Mouse (Mus musculus): ENCODE measurements around the gene Slc7a7. TPM values are rescaled to one million over a fixed set of nuclear protein-coding genes. Genes with fewer than 3 reads are reported as not detected.

Slc7a7 gene
- total RNA-seq, 2 experiments from 2014 or later, result 2.9 to 3.4 TPM

DNA sequence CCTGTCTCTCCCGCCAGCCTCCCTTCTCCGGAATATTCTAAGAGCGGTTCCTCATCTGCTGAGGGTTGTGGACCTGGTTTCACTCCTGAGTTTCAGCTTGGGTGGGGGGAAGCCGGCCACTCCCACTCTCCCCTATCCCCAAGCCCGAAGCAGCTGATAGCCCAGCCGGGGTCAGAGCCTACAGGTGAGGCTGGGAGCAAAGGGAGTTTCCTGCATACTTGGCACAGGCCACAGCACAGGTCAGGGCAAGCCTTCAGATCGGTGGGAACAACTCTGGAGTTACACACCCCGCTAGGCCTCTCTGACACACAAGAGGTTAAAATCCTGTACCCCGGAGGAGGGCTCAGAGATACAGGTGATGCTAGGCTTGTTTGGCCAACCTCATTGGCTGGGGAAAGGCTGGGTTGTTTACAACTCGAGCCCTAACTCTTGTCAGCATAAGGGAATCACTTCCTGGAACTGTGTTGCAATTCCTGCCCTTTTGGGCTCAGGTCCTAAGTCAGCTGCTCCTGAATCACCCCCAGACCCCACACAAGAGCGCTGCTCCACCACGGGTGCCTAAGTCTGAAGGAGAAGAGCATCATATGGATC lies 16.5 kb upstream of the Slc7a7 start:
- DNase-seq, result no peak
- intact Hi-C loops (cut with DNase I; ENCODE audit: low total_unique reads), result no loop called here

DNA sequence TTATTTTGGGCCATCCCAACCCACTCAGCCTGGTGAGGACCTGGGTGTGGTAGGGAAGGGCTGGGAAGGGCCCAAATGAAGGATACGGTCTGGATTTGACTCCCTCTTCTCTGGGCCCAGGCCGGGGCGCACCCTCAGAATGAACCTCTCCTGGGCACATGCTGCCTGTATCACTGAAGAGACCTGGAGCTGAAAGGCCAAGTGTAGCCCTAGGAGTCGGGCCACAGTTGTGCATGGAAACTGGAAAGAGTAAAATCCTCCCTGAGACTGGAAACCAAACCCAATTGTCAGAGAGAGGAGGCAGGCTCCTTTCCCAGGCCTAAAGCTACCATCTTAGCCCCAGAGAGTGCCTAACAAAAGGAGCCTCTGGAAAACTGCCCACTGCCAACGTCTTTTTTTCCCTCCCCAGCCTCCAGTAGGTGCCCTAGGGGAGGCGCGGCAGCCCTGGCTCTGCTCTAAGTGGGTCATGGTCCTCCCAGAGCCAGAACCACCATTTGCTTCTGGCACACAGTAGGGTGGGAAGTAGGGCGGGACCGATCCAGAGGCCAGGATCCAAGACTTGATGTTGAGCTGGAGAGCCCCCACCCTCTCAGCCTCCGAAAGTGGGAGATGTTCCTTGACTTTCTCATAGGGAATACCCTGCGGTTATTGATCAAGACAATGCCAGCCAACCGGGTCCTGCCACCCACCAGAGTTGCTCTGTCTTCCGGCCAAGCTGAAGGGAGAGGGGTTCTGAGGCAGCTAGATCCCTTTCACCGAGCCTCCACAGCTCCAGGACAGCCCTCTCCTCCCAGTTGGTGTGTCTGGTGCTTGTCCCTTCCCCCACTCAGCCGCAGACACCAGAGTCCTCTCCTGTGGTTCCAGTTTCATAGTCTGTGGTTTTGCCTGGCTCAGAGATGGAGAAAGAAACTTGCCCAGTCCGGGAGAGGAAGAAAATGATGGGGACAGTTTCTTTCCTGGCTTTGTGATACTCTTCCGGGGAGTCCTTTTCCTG lies 15.6 kb upstream of the Slc7a7 start:
- peak; percentile 43 for DNase-seq
- intact Hi-C loops (cut with DNase I; ENCODE audit: low total_unique reads), result no loop called here

DNA sequence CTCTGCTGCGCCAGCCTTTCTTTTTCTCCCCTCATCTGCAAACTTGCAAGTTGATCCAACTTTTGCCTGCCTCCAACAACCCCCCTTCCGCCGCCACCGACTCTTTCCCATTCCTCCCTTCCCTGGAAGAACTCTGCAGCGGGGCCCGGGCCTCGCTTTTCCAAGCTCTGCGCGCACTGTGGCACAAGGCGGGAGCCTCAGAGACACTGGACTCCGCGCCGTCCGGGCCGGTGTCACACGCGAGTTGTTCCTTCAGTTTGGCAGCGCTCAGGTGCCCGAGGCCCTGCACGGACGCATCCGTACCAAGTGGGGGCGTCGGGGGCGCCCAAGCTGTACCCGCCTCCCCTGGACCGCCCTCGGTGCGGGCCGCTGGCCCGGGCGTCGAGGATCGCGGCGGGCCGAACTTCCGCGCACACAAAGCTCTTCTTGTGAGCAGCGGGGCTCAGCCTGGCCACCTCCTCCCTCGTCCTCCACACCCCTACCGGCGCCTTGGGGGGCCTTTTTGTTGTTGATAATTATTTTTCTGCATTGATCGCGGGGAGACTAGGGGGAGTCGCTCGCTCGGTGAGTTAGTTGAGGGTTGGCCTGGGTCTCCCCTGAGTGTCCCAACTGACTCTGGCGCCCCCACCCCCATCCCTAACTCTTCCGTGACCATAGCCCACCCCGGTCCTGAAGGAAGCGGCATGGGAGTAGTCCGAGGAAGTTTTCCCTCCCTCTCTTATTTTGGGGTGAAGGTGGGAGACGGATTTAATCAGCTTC lies 14.7 kb upstream of the Slc7a7 start:
- intact Hi-C loops (cut with DNase I; ENCODE audit: low total_unique reads), result no loop called here
- DNase-seq, result peak; percentile 44

DNA sequence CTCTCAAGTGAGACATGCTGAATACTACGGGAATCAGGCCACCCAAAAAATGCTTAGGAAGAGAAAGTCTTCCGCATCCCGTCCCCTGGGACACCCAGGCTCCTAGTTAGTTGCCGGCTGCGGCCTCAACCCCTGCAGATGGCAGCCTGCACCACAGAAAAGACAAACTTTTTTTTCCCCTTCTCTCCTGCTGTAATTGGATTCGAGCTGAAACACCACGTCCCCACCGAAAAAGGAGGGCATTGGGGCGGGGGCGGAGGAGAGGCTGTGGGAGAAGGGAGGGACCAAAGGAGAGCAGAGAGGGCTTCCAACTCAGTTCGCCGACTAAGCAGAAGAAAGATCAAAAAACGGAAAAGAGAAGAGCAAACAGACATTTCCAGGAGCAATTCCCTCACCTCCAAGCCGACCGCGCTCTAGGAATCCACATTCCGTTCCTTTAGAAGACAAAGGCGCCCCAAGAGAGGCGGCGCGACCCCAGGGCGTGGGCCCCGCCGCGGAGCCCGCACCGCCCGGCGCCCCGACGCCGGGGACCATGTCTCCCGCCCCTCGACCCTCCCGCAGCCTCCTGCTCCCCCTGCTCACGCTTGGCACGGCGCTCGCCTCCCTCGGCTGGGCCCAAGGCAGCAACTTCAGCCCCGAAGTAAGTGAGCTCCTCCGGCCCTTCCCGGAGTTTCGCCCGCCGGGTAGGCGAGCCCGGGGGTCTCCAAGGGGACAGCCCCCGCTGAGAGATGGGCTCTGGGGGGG lies 13.9 kb upstream of the Slc7a7 start, which contains the start of gene Mmp14:
Mmp14 (plus strand) TSS at position 279 of the 744 bp plus-strand sequence.
- peak; percentile 82 for DNase-seq
- intact Hi-C loops (cut with DNase I; ENCODE audit: low total_unique reads), result no loop called here

DNA sequence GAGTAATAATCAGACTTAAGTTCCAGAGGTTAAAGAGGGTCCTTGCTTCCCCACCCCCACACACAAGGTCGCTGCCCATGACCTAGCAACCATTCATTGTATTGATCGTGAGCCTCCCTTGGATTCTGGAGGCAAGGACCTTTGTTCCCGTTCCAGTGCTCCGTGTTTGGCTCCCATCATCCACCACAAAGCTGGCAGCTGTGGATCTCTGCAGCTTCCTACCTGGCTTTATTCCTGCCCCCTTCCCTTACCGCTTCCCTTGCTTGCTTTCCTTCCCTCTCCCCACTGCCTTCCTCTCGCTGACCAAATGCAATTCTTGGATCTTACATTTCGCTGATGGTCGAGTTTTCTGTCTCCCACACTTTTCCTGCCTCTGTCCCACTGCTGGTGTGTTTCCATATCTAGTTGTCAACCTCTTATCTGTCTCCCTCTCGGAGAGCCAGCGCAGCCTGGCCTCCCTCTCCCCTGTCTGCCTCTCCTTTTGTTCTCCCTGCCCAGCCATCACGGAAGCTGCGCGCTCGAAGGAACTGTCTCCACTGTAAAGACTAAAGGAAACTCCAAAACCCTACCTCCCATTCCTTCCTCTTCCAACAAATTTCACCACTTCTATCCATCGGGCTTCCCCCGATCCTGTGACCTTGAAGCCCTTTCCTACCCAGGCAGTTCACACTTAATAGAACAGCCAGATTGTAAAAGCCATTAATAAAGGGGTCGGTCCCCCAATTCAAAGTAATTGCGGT lies 13.0 kb upstream of the Slc7a7 start:
- intact Hi-C loops (cut with DNase I; ENCODE audit: low total_unique reads), result no loop called here
- no peak for DNase-seq

DNA sequence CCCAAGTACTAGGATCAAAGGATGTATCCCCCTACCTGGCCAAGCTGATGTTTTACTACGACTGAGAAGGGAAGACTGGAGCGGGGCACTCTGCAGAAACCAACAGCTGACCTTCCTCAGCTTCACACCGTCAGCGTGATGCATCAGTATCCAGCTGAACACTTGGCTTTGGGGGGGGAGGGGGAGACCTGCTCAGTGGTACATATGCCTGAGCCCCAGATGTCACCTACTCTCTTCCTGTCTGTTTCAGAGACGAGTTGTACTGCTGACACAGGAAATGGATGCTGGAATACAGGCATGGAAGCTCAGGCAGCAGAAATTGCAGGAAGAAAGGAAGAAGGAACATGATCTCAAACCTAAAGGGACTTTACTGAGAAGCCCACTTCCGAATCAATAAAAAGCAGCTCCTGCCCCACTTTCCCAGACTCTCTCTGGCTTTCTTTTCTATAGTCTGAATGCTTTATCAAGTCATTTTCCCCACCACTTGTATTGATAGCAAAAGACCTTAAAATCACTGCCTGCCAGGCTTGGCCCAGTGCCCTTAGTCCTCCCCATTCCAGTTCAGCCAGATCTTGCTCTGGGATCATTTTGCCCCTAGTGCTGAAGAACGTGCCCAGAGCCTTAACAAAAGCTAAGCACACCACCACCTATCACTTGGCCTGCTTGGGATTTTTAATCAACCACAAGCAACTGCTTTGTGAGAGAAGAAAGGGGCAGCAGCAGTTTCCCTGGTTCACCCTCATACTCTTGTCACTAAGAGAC lies 11.9 kb upstream of the Slc7a7 start:
- intact Hi-C loops (cut with DNase I; ENCODE audit: low total_unique reads), result no loop called here
- no peak for DNase-seq

DNA sequence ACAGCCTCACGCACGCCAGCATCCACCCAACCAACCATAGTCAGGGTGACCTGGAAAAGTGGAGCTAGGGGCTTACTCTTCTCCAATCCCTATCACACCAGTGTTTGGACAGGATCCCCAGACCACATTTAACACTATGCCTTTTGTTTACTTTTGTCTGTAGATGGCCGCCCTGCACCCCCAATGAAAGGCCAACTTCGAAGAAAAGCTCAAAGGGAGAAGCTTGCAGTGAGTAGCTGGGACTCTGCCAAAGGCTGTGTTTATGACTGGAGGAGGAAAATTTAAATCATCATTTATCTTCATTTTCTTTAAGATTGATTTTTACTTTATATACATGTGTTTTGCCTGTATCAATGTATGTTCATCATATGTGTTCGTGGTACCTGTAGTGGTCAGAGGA lies 10.8 kb upstream of the Slc7a7 start:
- DNase-seq, result no peak
- intact Hi-C loops (cut with DNase I; ENCODE audit: low total_unique reads), result no loop called here

DNA sequence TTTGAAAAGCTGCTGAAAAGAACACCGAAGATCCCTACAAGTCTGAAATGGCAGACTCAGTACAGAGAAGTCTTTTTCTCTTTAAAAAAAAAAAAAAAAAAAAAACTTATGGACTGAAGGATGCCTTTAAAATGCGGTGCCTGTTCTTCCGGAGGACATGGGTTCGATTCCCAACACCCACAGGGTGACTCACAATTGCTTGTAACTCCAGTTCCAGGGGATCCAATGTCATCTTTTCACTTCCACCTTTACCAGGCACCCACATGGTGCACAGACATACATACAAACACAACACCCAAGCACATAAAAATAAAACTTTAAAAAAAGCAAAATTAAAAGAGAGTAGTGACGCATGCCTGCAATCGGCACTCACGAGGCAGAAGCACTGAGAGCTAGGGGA lies 10.1 kb upstream of the Slc7a7 start:
- intact Hi-C loops (cut with DNase I; ENCODE audit: low total_unique reads), result no loop called here
- DNase-seq, result no peak

DNA sequence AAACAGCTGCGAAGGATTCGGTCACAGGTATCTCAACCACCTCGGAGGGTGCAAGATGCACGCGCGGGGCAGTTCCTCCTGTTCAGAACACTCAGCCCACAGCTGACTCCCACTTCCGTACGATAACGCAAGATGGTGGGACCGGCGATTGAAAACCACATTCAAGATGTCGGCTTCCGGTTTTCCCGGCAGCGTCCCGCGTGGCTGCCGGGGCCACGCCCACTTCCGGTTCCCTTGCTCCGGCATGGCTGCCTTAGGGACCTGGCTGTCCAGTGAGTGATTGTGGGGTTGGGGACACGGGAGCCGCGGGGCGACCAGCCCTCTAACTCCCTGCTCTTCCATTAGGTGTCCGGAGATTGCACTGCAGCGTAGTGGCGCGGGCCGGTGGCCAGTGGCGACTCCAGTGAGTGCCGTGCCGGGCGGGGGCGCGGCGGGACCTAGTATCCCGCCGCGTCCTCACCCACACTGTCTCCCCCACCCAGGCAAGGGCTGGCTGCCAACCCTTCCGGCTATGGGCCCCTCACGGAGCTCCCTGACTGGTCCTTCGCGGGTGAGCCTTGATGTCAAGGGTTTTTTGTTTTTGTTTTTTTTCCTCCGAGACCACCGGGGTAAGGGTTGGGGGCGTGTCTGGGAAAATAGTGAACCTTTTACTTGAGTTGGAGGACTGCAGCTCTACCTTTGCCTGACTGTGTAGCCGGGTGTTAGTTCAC lies 9.3 kb upstream of the Slc7a7 start, which contains the start of gene Mrpl52:
Mrpl52 (plus strand) TSS at position 221 of the 710 bp plus-strand sequence.
- peak; percentile 92 for DNase-seq
- intact Hi-C loops (cut with DNase I; ENCODE audit: low total_unique reads), result no loop called here

DNA sequence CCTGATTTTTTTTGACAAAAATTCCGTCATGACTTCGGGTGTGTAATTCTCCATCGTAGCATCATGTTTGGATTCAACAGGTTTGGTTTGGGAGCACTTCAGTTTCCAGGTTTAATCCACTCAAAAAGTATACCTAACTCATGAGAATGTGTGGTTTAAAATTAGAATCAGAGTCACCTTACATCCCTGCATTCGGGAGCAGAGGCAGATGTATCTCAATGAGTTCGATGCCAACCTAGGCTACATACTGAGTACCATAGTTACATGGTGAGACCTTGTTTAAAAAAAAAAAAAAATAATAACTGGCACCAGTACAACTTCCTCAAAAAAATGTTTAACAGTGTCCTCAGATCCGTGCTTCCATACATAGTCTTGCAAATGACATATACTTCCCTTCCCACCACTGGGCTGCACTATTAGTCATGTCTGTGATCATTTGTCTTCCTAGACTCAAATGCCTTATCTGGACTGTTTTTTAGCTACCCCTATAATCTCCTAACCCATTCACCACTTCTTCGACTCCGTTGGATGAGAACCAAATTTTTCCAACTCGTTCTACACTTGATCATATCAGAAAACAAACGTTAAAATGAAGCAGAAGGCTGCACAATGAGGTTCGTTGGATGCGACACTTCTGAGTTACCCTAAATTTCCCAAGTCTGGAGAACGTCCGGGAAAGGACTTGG lies 8.6 kb upstream of the Slc7a7 start:
- DNase-seq, result no peak
- intact Hi-C loops (cut with DNase I; ENCODE audit: low total_unique reads), result no loop called here

DNA sequence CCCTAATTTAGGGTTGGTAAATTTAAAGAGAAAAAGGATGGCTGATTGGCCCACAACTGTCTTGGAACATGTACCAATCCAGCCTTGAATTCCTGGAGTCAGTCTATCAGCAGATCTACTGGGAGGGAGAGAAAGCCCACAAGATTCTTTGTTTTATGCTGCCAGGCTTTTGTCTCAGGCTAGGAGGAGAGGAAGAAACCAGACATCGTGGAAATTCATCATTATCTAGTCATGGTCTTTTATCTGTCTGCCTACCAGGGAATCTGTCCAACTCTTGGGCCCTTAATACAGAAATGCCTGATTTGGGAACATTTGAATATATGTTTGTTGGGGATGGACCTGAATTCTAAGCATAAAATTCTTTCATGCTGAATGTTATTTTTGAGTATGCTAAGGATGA lies 8.0 kb upstream of the Slc7a7 start:
- no peak for DNase-seq
- intact Hi-C loops (cut with DNase I; ENCODE audit: low total_unique reads), result no loop called here

DNA sequence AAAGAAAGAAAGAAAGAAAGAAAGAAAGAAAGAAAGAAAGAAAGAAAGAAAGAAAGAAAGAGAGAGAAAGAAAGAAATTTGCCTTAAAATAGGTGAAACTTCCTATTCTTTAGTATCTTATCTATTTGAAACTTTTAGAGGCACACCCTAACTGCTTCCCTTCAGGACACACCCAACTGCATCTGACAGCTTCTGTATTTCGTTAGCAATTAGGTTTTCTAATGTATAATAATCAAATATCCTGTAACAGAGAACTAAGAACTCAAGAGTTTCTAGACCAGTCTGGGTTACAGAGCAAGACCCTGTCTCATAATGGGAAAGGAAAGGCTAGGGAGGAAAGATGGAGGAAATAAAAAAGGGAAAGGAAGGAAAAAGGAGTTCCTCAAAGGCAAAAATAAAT lies 7.1 kb upstream of the Slc7a7 start:
- intact Hi-C loops (cut with DNase I; ENCODE audit: low total_unique reads), result no loop called here
- no peak for DNase-seq

DNA sequence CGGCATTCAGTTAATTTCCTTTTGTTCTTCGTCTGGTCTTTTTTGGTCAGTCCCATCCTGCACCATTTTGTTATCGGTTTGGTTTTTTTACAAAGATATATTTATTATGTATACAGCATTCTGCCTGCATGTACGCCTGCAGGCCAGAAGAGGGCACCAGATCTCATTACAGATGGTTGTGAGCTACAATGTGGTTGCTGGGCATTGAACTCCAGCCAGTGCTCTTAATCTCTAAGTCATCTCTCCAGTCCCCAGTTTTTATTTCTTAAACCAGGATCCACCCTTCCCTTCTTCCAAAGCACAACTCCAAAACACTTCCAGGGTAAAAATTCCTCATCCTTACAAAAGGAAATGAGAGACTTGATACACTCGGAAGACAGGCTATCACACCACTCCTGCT lies 5.8 kb upstream of the Slc7a7 start:
- intact Hi-C loops (cut with DNase I; ENCODE audit: low total_unique reads), result no loop called here
- no peak for DNase-seq

DNA sequence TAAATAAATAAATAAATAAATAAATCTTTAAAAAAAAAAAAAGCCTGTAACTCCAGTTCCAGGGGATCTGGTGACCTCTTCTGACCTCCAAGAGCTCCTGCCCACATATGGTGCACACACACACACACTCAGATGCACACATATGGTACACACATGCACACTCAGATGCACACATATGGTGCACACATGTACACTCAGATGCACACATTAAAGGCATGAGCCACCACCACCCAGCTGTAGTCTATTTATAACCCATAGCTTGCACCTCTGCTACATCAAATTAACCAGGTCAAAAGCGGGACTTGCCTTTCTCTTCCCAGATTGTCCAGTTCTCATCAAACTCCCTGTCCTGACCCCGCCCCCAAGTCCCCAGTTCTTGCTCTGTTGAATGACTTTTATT lies 3.4 kb upstream of the Slc7a7 start:
- intact Hi-C loops (cut with DNase I; ENCODE audit: low total_unique reads), result no loop called here
- DNase-seq, result no peak

DNA sequence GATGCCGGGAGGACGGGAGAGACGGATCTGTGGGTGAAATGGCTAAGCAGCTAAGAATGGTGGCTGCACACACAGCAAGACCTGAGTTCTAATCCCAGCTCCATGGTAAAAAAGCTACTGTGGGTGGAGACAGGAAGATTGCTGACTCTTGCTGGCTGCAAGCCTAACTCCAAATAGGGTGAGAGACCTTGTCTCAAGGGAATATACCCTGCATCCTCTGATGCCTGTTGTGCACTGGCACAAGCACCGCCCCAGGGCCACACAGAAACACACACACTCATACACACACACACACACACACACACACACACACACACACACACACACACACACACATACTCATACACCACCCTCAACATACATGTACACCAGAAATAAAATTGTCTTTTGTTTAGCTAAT lies 750 bp downstream of the Slc7a7 start:
- no peak for DNase-seq
- intact Hi-C loops (cut with DNase I; ENCODE audit: low total_unique reads), result no loop called here

DNA sequence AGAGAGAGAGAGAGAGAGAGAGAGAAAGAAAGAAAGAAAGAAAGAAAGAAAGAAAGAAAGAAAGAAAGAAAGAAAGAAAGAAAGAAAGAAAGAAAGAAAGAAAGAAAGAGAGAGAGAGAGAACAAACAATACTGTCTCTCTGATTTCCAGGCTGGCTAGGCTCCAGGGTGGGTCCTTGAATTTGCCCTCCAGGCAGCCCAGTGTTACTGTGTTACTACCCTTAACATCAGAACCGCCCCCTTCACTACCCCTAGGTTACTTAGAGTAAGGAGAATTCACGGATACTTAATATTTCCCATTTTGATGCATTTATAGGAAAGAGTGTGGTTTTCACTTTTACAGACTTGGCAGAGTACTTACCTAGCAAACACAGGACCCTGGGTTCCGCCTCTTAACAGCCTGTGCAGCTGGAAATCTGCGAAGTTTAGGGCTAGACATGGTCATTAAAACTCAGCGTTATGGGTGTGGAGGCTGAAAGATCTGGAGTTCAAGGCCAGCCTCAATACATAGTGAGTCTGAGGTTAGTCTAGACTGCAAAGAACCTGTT lies 1.3 kb downstream of the Slc7a7 start:
- no peak for DNase-seq
- intact Hi-C loops (cut with DNase I; ENCODE audit: low total_unique reads), result no loop called here

Data from gastrocnemius, postnatal 14 days (tissue).